Mouse (Mus musculus): ENCODE measurements around the gene Olfr577.

The Olfr577 gene

DNA sequence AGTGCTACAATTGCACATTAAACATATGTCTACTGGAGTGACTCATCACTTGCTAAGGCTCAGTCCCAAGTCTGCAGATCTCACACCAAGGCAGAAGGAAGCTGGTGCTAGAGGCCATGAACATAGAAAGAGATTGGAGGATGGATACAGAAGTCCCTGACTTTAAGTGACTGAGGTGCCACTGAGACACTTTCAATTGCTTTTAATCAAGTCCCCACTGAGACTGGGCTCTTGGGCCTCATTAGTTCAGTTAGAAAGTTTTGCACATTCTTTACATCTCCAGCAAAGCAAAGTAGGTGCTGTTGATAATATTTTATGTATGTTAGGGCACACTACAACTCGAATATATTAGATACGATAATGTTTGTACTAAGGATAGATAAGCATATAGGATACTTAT, at the start of gene Olfr577:
TSS of gene Olfr577 (minus strand) at position 101 of the 400 bp plus-strand sequence.
- DNase-seq (ENCODE audit: low spot score), result no peak

DNA sequence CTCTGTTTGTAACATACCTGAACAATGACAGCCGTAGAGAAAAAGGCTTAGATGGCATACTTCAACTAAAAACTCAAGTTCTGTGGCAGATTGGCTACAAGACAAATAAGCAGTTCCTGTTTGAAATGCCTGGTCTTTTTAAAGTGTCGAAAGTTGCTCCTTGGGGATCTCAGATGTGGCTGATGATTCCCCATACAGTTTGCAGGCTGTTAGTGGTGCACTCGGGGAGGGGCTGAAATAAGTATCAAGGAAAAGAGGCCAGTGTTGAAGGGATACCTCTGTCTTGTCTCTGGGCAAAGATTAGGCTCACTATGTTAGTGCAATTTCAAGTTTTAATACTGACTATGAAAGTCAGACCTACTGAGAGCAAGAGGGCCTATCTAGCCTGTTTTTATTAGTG, 13.5 kb upstream of the Olfr577 start, which contains the start of gene Olfr578:
TSS of gene Olfr578 (minus strand) at position 101 of the 400 bp plus-strand sequence.
- no peak for DNase-seq (ENCODE audit: low spot score)

DNA sequence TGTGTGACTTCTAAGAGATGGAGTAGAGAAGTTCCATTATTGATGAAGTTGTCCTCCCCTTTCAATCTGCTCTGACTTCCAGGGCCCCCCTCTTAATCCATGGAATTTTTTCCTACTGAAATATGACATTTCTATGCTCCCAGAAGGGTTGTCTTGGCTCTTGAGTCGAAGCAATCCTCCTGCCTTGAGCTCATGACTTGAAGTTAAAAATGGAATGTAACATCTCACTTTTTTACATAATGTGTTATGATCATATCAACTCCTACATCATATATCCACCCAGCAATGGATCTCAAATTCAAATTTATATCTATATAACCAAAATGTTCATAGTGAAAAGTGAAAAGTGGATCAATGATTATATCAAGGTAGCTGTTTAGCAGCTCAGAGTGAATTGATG, 1.3 kb downstream of the Olfr577 start:
- no peak for DNase-seq (ENCODE audit: low spot score)

DNA sequence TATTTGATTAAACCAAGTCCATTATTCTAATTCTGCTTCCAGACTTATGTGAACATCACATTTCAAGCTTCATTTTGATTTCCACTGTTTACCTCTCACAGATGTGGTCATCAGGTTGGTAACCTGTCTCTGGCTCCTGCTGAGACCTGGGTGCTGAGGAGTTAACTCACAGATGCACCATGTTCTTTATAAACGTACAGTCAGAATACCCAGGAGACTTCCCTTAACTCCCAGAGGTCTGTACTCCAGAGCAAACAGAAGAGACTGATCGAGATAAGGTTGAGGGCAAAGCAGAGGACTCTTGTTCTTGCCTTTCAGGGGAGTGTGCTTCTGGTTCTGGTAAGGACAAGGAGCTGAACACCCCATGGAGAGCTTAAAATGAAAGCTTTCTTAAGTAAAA, 13.4 kb downstream of the Olfr577 start, which contains the start of gene Olfr576:
TSS of gene Olfr576 (plus strand) at position 301 of the 400 bp plus-strand sequence.
- DNase-seq (ENCODE audit: low spot score), result no peak

DNA sequence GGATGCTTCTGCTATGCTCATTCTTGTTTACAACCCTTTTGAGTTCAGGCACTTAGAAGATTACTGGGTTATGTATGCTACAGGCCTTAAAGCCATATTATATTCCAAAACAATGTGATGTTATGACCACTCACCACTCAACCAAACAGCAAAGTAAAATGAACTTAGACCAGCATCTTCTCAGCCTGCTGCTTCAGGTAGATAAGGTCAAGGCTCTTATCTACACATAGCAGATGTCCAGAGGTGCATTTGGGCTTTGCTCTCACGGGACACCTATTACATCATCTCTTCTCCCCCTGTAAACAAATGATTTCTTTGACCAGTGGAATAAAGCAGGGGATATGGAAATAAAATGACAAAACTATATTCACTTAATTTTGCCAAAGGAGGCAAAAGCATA, 17.1 kb downstream of the Olfr577 start, which contains the start of gene Olfr575:
TSS of gene Olfr575 (minus strand) at position 183 of the 400 bp plus-strand sequence.
- DNase-seq (ENCODE audit: low spot score), result no peak

DNA sequence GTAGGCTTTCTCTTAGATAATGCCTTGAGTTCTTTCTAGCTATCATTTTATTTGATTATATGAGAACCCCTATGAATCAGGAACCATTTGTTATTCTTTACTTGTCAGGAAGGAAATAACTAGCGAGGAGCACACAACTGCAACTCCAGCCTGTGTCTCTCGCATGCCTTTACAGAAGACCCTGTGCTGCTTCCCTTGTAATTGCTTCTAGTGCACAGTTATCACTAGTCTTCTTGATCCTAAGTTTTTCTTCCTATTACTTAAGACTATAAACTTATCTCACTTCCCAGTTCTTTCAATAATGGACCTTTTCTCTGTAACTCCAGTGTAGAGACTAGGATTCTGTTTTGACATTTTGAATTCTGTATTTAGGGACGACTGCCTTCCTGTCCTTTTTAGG, 17.6 kb downstream of the Olfr577 start:
- DNase-seq (ENCODE audit: low spot score), result no peak

GRCm38 (mm10) chr7:102950732-102951131, 25.0 kb downstream of the Olfr577 start:
- DNase-seq (ENCODE audit: low spot score), result no peak

- DNase-seq (ENCODE audit: low spot score), result no peak
Measured at GRCm38 (mm10) chr7:102948167-102948566, 27.6 kb downstream of the Olfr577 start, which contains the start of gene Olfr574. TSS of gene Olfr574 (plus strand) at chr7:102948467.

DNA sequence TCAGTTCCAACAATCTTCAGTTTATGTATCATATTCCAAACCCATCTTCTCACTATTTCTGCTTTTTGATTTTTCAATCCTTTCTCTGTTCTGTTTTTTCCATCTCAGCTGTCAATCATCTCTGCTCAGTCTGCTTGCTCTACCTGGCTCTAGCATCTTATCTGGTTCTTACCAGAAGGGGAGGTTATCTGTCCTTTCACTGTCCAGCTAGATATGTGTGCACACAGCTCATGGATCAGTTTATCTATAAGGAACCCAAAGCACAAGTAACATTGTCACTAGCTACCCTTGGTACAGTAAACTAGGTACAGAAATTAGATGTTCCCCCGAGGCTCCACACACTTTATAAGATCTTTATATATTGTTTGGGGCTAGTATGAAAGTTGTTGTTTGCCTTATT, 32.3 kb downstream of the Olfr577 start:
- no peak for DNase-seq (ENCODE audit: low spot score)

- DNase-seq (ENCODE audit: low spot score), result no peak
Measured at GRCm38 (mm10) chr7:102942475-102942874, 33.3 kb downstream of the Olfr577 start, which contains the start of gene Olfr573-ps1. TSS of gene Olfr573-ps1 (minus strand) at chr7:102942575.

GRCm38 (mm10) chr7:102927105-102927504, 48.6 kb downstream of the Olfr577 start:
- no peak for DNase-seq (ENCODE audit: low spot score)

DNA sequence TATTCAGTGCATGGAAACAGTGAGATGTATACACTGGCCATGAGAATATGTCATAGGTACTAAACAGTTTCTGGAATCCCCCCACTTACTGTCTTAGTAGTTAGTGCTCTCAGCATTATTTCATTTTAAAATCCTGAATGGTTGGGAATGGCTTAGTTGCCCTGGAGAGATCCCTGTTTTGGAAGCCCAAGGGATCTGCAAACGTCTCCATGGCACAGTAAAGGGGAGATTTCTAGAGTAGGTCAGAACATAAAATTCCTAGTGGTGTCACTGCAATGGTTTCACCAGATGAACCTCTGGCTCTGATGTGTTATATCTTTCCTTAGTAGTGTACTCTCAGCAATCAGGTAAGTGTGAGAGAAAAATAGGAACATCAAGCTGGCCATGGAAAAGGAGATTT, 51.6 kb downstream of the Olfr577 start, which contains the start of gene Olfr572:
TSS of gene Olfr572 (plus strand) at position 301 of the 400 bp plus-strand sequence.
- no peak for DNase-seq (ENCODE audit: low spot score)

All from lung, postnatal 25 days (tissue).